Mouse (Mus musculus): ENCODE measurements around the gene Ykt6.

The Ykt6 gene

GRCm38 (mm10) chr11:5949586-5950352 is 5.7 kb upstream of the Ykt6 start, which contains the start of gene Gck:
Gene Gck, minus strand, starts transcription at chr11:5950081.
- DNase-seq = no peak

- DNase-seq = peak; percentile 75
These were observed 3.0 kb upstream of the Ykt6 start for GRCm38 (mm10) chr11:5952501-5952900.

GRCm38 (mm10) chr11:5953130-5953765 is 2.2 kb upstream of the Ykt6 start:
- DNase-seq = peak; percentile 44

- no peak for DNase-seq
These were observed 1.1 kb upstream of the Ykt6 start for GRCm38 (mm10) chr11:5954435-5954834.

- peak; percentile 15 for DNase-seq
These were observed 458 bp upstream of the Ykt6 start for GRCm38 (mm10) chr11:5954965-5955504.

- no peak for DNase-seq
These were observed 4.6 kb downstream of the Ykt6 start for GRCm38 (mm10) chr11:5960051-5960450.

GRCm38 (mm10) chr11:5965865-5966264 is 10.4 kb downstream of the Ykt6 start:
- DNase-seq = no peak

GRCm38 (mm10) chr11:5966751-5967150 is 11.3 kb downstream of the Ykt6 start:
- DNase-seq = no peak

- DNase-seq = no peak
These were observed 12.7 kb downstream of the Ykt6 start for GRCm38 (mm10) chr11:5968223-5968622.

GRCm38 (mm10) chr11:5971202-5971601 is 15.7 kb downstream of the Ykt6 start:
- no peak for DNase-seq

- no peak for DNase-seq
These were observed 17.7 kb downstream of the Ykt6 start for GRCm38 (mm10) chr11:5973151-5973550.

GRCm38 (mm10) chr11:5974053-5974452 is 18.6 kb downstream of the Ykt6 start:
- no peak for DNase-seq

GRCm38 (mm10) chr11:5975068-5975467 is 19.6 kb downstream of the Ykt6 start:
- no peak for DNase-seq

- no peak for DNase-seq
These were observed 20.6 kb downstream of the Ykt6 start for GRCm38 (mm10) chr11:5976106-5976505.

- DNase-seq = no peak
These were observed 23.6 kb downstream of the Ykt6 start for GRCm38 (mm10) chr11:5979088-5979487.

- no peak for DNase-seq
These were observed 24.6 kb downstream of the Ykt6 start for GRCm38 (mm10) chr11:5980108-5980507.

- DNase-seq = no peak
These were observed 25.1 kb downstream of the Ykt6 start for GRCm38 (mm10) chr11:5980561-5980960.

- no peak for DNase-seq
These were observed 25.8 kb downstream of the Ykt6 start for GRCm38 (mm10) chr11:5981323-5981722.

- no peak for DNase-seq
These were observed 28.1 kb downstream of the Ykt6 start for GRCm38 (mm10) chr11:5983629-5984028.

GRCm38 (mm10) chr11:5988126-5988525 is 32.6 kb downstream of the Ykt6 start:
- DNase-seq = no peak

- no peak for DNase-seq
These were observed 34.6 kb downstream of the Ykt6 start for GRCm38 (mm10) chr11:5989954-5990593.

GRCm38 (mm10) chr11:5990910-5991309 is 35.4 kb downstream of the Ykt6 start:
- peak; percentile 64 for DNase-seq

- no peak for DNase-seq
These were observed 38.7 kb downstream of the Ykt6 start for GRCm38 (mm10) chr11:5994212-5994611.

GRCm38 (mm10) chr11:5994880-5995279 is 39.4 kb downstream of the Ykt6 start:
- DNase-seq = no peak
